Comparison of ENCODE assay signal across 13 mouse cellular contexts in genomic region chr19:24534733-24535132, GRCm38 (mm10). TPM values are rescaled to one million over a fixed set of nuclear protein-coding genes. Genes with fewer than 3 reads are reported as not detected.
A peak's percentile ranks its signal among the peaks of the same experiment; 100 is the strongest.
DNase-seq lines count a peak whose midpoint lies in the region; ATAC-seq and TF ChIP-seq lines count a peak whose summit lies in the region.
"Had no signal": no experiment of that assay in that cellular context is flagged by ENCODE, and none has a peak within 500 bp of the region (broad histone marks: within the 10 kb centered on the region; RNA-seq: fewer than 3 reads in every experiment).

No protein-coding gene starts in this region.

- TF ChIP-seq CTCF in G1E (IDR thresholded peaks at IDR 0.05; ENCODE audit: low read depth, low read length) = no peak
- no peak for TF ChIP-seq CTCF in thymus, adult 2 months (IDR thresholded peaks at IDR 0.05; ENCODE audit: borderline replicate concordance, control insufficient read depth, extremely low read depth, insufficient read depth, low read length, poor library complexity)

- peak overlapping the region; percentile 52 for H3K4me2 ChIP-seq in heart, embryonic 12.5 days
- peak overlapping the region; percentile 55 for H3K4me2 ChIP-seq in liver, embryonic 16.5 days (ENCODE audit: low read depth, low read length)
- no peak overlapping the region for H3K4me2 ChIP-seq in forebrain, embryonic 11.5 days (ENCODE audit: low read depth, low read length, severe bottlenecking)
- H3K4me2 ChIP-seq: hindbrain, embryonic 14.5 days; limb, embryonic 12.5 days had no signal

- no peak for TF ChIP-seq POLR2A in thymus, adult 2 months (IDR thresholded peaks at IDR 0.05; ENCODE audit: control insufficient read depth, extremely low read depth, insufficient read depth, low read length, poor library complexity)

- H3K36me3 ChIP-seq in heart, embryonic 12.5 days = no peaks in the 10 kb centered on the region
- H3K36me3 ChIP-seq in G1E (replicated peaks) = peaks cover 29% of the 10 kb centered on the region
- no peaks in the 10 kb centered on the region for H3K36me3 ChIP-seq in liver, embryonic 16.5 days (ENCODE audit: control insufficient read depth, insufficient read depth)
- no peaks in the 10 kb centered on the region for H3K36me3 ChIP-seq in forebrain, embryonic 11.5 days (ENCODE audit: control insufficient read depth, insufficient read depth, low read length)
- no peaks in the 10 kb centered on the region for H3K36me3 ChIP-seq in thymus, adult 2 months (ENCODE audit: control insufficient read depth, insufficient read depth, low read length)
- H3K36me3 ChIP-seq: limb, embryonic 12.5 days had no signal

- H3K9me3 ChIP-seq in heart, embryonic 12.5 days (replicated peaks) = no peaks in the 10 kb centered on the region
- H3K9me3 ChIP-seq in G1E (replicated peaks) = no peaks in the 10 kb centered on the region
- no peaks in the 10 kb centered on the region for H3K9me3 ChIP-seq in liver, embryonic 16.5 days (replicated peaks; ENCODE audit: control insufficient read depth, low read length)
- H3K9me3 ChIP-seq in forebrain, embryonic 11.5 days (ENCODE audit: control insufficient read depth, low read length) = no peaks in the 10 kb centered on the region
- H3K9me3 ChIP-seq: limb, embryonic 12.5 days had no signal

- H3K9ac ChIP-seq in heart, embryonic 12.5 days = peak overlapping the region; percentile 62; the same call in 1 of the 2 replicates
- peak overlapping the region; percentile 45 for H3K9ac ChIP-seq in liver, embryonic 16.5 days (ENCODE audit: low read depth, low read length)
- H3K9ac ChIP-seq in forebrain, embryonic 11.5 days (ENCODE audit: low read length) = no peak overlapping the region
- H3K9ac ChIP-seq: hindbrain, embryonic 14.5 days; limb, embryonic 12.5 days had no signal

- H3K4me1 ChIP-seq in heart, embryonic 12.5 days (replicated peaks) = peaks cover 20% of the 10 kb centered on the region
- H3K4me1 ChIP-seq in G1E (ENCODE audit: insufficient read depth, low read depth, low read length) = peaks cover 79% of the 10 kb centered on the region
- H3K4me1 ChIP-seq in liver, embryonic 16.5 days (ENCODE audit: control insufficient read depth, low read depth, low read length) = peaks cover 39% of the 10 kb centered on the region
- H3K4me1 ChIP-seq in forebrain, embryonic 11.5 days (replicated peaks; ENCODE audit: control insufficient read depth, insufficient read depth, low read length) = no peaks in the 10 kb centered on the region
- H3K4me1 ChIP-seq in thymus, adult 2 months (replicated peaks; ENCODE audit: control insufficient read depth, insufficient read depth, low read length) = no peaks in the 10 kb centered on the region
- H3K4me1 ChIP-seq: limb, embryonic 12.5 days had no signal

- ATAC-seq in heart, embryonic 12.5 days (ENCODE audit: insufficient number of reproducible peaks, low FRiP score) = peak; percentile 93
- ATAC-seq in G1E (ENCODE audit: extremely low read depth, insufficient number of reproducible peaks, low FRiP score, poor library complexity, severe bottlenecking) = peak; percentile 91
- ATAC-seq in common myeloid progenitor, adult 5-6 weeks (replicated peaks; ENCODE audit: low read depth, poor library complexity, severe bottlenecking) = peak; percentile 94
- ATAC-seq in liver, embryonic 16.5 days (ENCODE audit: low read depth) = peak; percentile 98
- ATAC-seq in activated CD4-positive, CD25-positive, alpha-beta regulatory T cell, adult 4 months = no peak
- ATAC-seq in forebrain, embryonic 11.5 days (replicated peaks; ENCODE audit: low FRiP score) = no peak

- peak overlapping the region; percentile 68 for H3K27ac ChIP-seq in heart, embryonic 12.5 days (ENCODE audit: poor library complexity, severe bottlenecking)
- H3K27ac ChIP-seq in liver, embryonic 16.5 days (ENCODE audit: low read length) = peak overlapping the region; percentile 90
- H3K27ac ChIP-seq in forebrain, embryonic 11.5 days (ENCODE audit: low read depth, low read length) = no peak overlapping the region
- no peak overlapping the region for H3K27ac ChIP-seq in thymus, adult 2 months (ENCODE audit: control insufficient read depth, insufficient read depth, low read length)
- H3K27ac ChIP-seq: hindbrain, embryonic 14.5 days; limb, embryonic 12.5 days had no signal

- 20% methylated on average over 7 of the region's 7 CpGs for WGBS in heart, embryonic 12.5 days
- WGBS in liver, embryonic 16.5 days (ENCODE audit: insufficient replicate concordance) = 11% methylated on average over 7 of the region's 7 CpGs
- 89% methylated on average over 7 of the region's 7 CpGs for WGBS in forebrain, embryonic 11.5 days
- WGBS in thymus, adult 2 months = 93% methylated on average over 7 of the region's 7 CpGs

- DNase-seq in heart, adult 18-20 months = no peak
- peak; percentile 71 for DNase-seq in G1E (ENCODE audit: low spot score)
- DNase-seq in forebrain, embryonic 11.5 days (ENCODE audit: low spot score) = no peak
- DNase-seq in thymus, adult 2 months = no peak
- DNase-seq: lung, postnatal 36 days; right cerebral cortex, postnatal 14 days; thymus, adult 18-20 months had no signal

- H3K4me3 ChIP-seq in heart, embryonic 12.5 days = no peak overlapping the region
- H3K4me3 ChIP-seq in G1E (ENCODE audit: low read depth, low read length) = peak overlapping the region; percentile 3; the same call in 1 of the 2 replicates
- peak overlapping the region; percentile 28 for H3K4me3 ChIP-seq in liver, embryonic 16.5 days (ENCODE audit: low read depth, low read length)
- H3K4me3 ChIP-seq in forebrain, embryonic 11.5 days (ENCODE audit: low read depth, low read length) = no peak overlapping the region
- H3K4me3 ChIP-seq in thymus, adult 2 months (ENCODE audit: control insufficient read depth, insufficient read depth, low read length) = no peak overlapping the region
- H3K4me3 ChIP-seq: limb, embryonic 12.5 days had no signal

- H3K27me3 ChIP-seq in heart, embryonic 12.5 days (replicated peaks) = no peaks in the 10 kb centered on the region
- no peaks in the 10 kb centered on the region for H3K27me3 ChIP-seq in G1E (ENCODE audit: insufficient read depth, low read length)
- no peaks in the 10 kb centered on the region for H3K27me3 ChIP-seq in liver, embryonic 16.5 days (ENCODE audit: control insufficient read depth, insufficient read depth, low read depth, low read length)
- no peaks in the 10 kb centered on the region for H3K27me3 ChIP-seq in forebrain, embryonic 11.5 days (ENCODE audit: control insufficient read depth, insufficient read depth, low read length)
- no peaks in the 10 kb centered on the region for H3K27me3 ChIP-seq in thymus, adult 2 months (ENCODE audit: control insufficient read depth, insufficient read depth, low read length)
- H3K27me3 ChIP-seq: limb, embryonic 12.5 days had no signal

RNA-seq across cellular contexts. Expression of gene Pip5k1b, which starts 20.9 kb away (rescaled TPM):
- 8.6 and 9.4 TPM in 2 replicates for polyA plus RNA-seq in heart, embryonic 12.5 days (2016; fragmentation: Nextera tagmentation; extraction: Ambion mirVana)
- 10 to 100 TPM; 20.3 to 21.3 TPM for total RNA-seq in heart, adult 18-20 months (2021)
- 66.4 and 69.3 TPM in 2 replicates for total RNA-seq in G1E (2014; fragmentation: Nextera tagmentation)
- total RNA-seq in G1E (2017) = 20.4 and 23.6 TPM in 2 replicates
- polyA plus RNA-seq in G1E (2012) = 11.1 and 12.7 TPM in 2 replicates
- 6.9 and 9.8 TPM in 2 replicates for total RNA-seq in common myeloid progenitor, adult 5-6 weeks (2017)
- polyA plus RNA-seq in liver, embryonic 16.5 days (2015; fragmentation: Nextera tagmentation; extraction: Ambion mirVana) = 8.3 and 8.7 TPM in 2 replicates
- polyA plus RNA-seq in activated CD4-positive, CD25-positive, alpha-beta regulatory T cell, adult 4 months (2017; shearing (Covaris generic)) = 1 to 10 TPM; 5.7 to 6.2 TPM
- polyA plus RNA-seq in forebrain, embryonic 11.5 days (2014; fragmentation: Nextera tagmentation; extraction: Ambion mirVana) = 2.2 and 2.3 TPM in 2 replicates
- polyA plus RNA-seq in thymus, adult 2 months (2012; rRNA removed) = 5.0 TPM in 2 replicates

RNA-seq across cellular contexts. Expression of gene Fam122a, which starts 57.6 kb away (rescaled TPM):
- polyA plus RNA-seq in heart, embryonic 12.5 days (2016; fragmentation: Nextera tagmentation; extraction: Ambion mirVana) = 53.4 and 56.1 TPM in 2 replicates
- total RNA-seq in heart, adult 18-20 months (2021) = 10 to 100 TPM; 26.3 to 27.6 TPM
- total RNA-seq in G1E (2014; fragmentation: Nextera tagmentation) = 44.8 and 68.7 TPM in 2 replicates
- 5.0 and 5.2 TPM in 2 replicates for total RNA-seq in G1E (2017)
- 14.2 and 18.9 TPM in 2 replicates for polyA plus RNA-seq in G1E (2012)
- 11.7 and 16.3 TPM in 2 replicates for total RNA-seq in common myeloid progenitor, adult 5-6 weeks (2017)
- 20.3 and 20.5 TPM in 2 replicates for polyA plus RNA-seq in liver, embryonic 16.5 days (2015; fragmentation: Nextera tagmentation; extraction: Ambion mirVana)
- polyA plus RNA-seq in activated CD4-positive, CD25-positive, alpha-beta regulatory T cell, adult 4 months (2017; shearing (Covaris generic)) = 1 to 10 TPM; 2.5 to 4.1 TPM
- 47.4 and 58.6 TPM in 2 replicates for polyA plus RNA-seq in forebrain, embryonic 11.5 days (2014; fragmentation: Nextera tagmentation; extraction: Ambion mirVana)
- 34.3 and 44.7 TPM in 2 replicates for polyA plus RNA-seq in thymus, adult 2 months (2012; rRNA removed)

Comparison
In these comparisons a context has a peak if more than half of its experiments do, and no peak if none do; other contexts are left out.
1. ATAC-seq: peak in heart, embryonic 12.5 days (single experiment), G1E (single experiment), common myeloid progenitor, adult 5-6 weeks (single experiment) and liver, embryonic 16.5 days (single experiment); none in activated CD4-positive, CD25-positive, alpha-beta regulatory T cell, adult 4 months (single experiment) and forebrain, embryonic 11.5 days (single experiment).
2. H3K27ac ChIP-seq: peak in heart, embryonic 12.5 days (single experiment) and liver, embryonic 16.5 days (single experiment); none in forebrain, embryonic 11.5 days (single experiment) and thymus, adult 2 months (single experiment).
3. H3K4me3 ChIP-seq: peak in G1E (single experiment) and liver, embryonic 16.5 days (single experiment); none in heart, embryonic 12.5 days (single experiment), forebrain, embryonic 11.5 days (single experiment) and thymus, adult 2 months (single experiment).